Mouse (Mus musculus) neural tube, embryonic 10.5 days (tissue): ENCODE data around the gene Slc25a41.
A peak's percentile ranks its signal among the peaks of the same experiment; 100 is the strongest.
"Not testable (repeated sequence)": the region's sequence is repeated elsewhere in the genome, so short reads cannot be mapped to it uniquely, and the experiment has no call there.

Experiments used
- DNase-seq: peaks from one replicate; pipeline ENCODE4 v3.0.0-alpha.2; 2017; ENCODE audit warnings: low spot score; ENCODE audit errors: extremely low spot score

Slc25a41 gene

GRCm38 (mm10) chr17:57041554-57041953 lies at the start of gene Slc25a41:
Gene Slc25a41 (minus strand): TSS chr17:57041654.
- no peak for DNase-seq

DNA sequence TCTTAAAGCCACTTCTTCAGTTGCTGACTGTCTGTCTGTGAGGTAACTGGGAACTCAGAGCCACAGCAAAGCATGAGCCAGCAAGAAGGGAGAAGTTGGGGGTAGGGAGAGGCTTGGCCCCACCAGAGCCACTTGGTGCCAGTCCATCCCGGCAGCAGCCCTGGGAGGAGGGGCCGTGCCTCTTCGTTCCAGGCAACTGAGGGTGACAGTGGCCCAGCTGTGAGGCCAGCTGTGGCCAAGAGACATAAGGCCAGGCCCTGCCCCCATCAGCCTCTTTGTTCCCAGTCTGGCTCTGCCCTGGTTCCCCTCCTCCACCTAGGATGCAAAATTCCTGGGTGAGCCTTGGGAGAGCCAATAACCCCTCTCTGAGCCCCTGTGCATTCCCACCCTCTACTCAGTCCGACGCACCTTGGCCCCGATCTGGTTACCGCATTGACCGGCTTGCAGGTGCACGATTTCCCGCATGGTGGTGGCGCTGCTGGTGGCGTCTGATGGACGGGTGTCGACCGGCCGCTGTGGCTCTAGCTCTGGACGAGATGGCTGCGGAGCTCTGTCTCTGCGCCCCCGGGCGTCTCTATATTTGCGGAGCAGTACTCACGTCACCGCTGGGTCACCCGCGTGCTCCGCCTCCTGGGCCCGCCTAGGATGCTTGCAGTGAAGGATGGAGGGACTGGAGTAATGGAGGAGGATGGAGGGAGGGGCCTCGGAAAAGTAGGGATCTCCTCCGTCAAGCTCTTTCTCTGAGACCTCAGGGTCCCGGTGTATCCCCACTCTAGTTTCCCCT lies 45.8 kb upstream of the Slc25a41 start, which contains the start of gene Tubb4a:
Gene Tubb4a (minus strand): TSS at position 734 of the 784 bp plus-strand sequence.
- DNase-seq: peak; percentile 45

DNA sequence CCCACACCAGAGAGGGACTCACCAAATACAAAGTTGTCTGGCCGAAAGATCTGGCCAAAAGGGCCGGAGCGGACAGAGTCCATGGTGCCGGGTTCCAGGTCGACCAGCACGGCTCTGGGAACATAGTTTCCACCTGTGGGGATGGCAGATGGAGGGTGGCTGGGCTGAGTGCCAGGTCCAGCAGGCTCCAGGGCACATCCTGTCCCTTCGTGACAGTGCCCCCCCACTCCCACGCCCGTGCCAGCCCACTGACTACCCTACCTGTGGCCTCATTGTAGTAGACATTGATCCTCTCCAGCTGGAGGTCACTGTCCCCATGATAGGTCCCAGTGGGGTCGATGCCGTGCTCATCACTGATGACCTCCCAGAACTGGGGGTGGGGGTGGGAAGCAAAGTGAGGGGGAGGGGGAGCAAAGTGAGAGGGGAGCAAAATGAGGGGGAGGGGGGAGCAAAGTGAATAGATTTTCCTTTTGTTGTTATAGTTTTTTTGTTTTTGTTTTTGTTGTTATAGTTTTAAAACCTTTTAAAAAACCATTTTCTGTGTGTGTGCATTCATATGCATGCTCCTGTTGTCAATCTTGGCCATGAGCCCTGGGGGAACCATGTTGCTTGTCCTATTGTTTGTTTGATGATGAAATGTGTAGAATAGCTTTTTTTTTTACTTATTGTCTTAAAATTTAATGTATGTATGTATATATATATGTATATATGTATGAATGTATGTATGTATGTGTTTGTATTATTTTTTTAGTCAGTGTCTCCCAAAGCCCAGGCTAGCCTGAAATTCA lies 44.7 kb upstream of the Slc25a41 start:
- no peak for DNase-seq

- DNase-seq: no peak
Observed at GRCm38 (mm10) chr17:57082481-57082880, 41.0 kb upstream of the Slc25a41 start.

GRCm38 (mm10) chr17:57081234-57081842 lies 39.9 kb upstream of the Slc25a41 start:
- no peak for DNase-seq

GRCm38 (mm10) chr17:57079919-57080318 lies 38.5 kb upstream of the Slc25a41 start:
- DNase-seq: no peak

- no peak for DNase-seq
Observed at GRCm38 (mm10) chr17:57078336-57078735, 36.9 kb upstream of the Slc25a41 start, which contains the start of gene Dennd1c. Gene Dennd1c (minus strand): TSS chr17:57078514.

GRCm38 (mm10) chr17:57076916-57077315 lies 35.5 kb upstream of the Slc25a41 start:
- DNase-seq: no peak

GRCm38 (mm10) chr17:57070699-57071098 lies 29.2 kb upstream of the Slc25a41 start:
- peak; percentile 63 for DNase-seq

DNA sequence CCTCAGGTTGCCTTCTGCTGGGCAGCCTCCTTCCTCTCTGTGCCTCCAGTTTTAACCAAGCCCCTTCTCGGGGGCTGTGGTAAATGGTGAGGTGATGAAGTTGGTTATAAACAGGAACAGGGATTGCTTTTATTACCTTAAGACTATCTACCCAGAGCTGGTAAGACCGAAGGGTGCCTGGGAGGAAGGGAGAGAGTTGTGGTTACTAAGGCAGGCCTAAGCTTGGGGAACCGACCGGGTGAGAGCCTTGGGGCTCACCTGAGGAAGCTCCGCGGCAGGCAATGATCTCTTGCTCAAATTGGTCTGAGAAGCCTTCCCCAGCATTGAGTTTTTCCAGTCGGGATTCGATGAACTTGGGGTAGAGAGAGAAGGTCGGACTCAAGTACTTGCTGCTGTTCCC lies 28.8 kb upstream of the Slc25a41 start:
- DNase-seq: peak; percentile 17

DNA sequence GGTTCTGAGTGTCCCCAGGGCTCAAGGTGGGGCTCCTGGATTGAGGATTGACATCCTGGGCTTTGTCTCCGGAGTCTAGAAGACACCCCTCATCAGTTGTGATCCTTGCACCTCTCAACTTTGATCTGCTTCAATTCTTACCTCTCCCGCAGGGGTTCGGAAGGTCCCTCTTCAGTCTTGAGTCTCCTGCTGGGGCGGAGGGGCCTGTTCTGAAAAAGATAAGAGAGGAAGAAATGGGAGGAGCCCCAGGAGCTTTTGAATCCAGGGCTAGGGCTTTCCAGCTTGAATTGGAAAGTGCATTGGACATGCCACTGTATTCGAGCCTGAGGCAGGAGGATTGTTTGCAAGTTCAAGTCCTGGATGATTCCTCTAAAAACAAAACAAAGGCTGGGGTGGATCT lies 25.5 kb upstream of the Slc25a41 start:
- DNase-seq: no peak

DNA sequence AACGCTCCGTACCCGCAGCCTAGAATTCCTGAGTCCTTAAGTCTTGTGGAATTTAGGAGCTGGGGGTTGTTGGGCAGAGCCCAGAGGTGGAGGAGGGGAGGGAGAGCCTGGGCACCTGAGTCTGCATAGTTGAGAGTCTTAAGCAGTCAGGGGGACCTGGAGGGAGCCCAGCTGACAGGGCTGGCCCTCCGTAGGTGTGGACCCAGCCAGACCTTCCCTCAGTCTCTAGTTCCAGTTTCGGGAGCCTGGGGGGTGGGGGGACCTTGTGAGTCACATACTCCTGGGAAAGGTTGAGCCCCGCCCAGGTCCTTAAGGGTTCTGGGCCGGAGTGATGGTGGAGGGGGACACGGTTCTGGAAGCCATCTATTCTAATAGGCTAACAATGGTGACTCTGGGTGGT lies 21.6 kb upstream of the Slc25a41 start:
- no peak for DNase-seq

- DNase-seq: no peak
Observed at GRCm38 (mm10) chr17:57062548-57062947, 21.1 kb upstream of the Slc25a41 start.

DNA sequence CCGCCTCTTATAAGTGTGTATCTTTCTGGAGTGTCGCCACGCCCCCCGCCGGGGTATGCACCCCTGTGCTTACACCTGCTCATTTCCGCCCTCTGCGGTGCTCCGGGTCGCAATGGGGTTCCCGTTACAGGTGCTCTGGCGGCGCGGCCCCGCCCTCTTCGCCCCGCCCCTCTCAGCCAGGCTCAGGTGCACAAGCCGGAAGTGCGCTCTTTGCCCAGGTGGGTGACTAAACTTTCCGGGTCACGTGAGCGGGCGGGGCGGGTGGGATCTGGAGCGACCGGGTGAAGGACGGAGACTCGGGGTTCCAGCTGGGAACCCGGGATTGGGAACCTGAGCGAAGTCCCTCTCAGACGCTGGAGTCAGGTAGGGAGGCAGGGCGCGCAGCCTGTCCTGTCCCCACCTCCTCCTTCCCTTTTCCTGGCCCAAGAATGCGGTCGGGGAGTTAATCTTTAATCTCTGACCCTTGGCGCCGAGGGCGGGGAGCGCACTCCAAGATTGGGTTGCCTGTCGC lies 20.6 kb upstream of the Slc25a41 start:
- DNase-seq: peak; percentile 24

GRCm38 (mm10) chr17:57061069-57061468 lies 19.6 kb upstream of the Slc25a41 start:
- peak; percentile 24 for DNase-seq

- peak; percentile 94 for DNase-seq
Observed at GRCm38 (mm10) chr17:57060231-57060801, 18.9 kb upstream of the Slc25a41 start.

GRCm38 (mm10) chr17:57059486-57059977 lies 18.1 kb upstream of the Slc25a41 start, which contains the start of gene Slc25a23:
Gene Slc25a23 (minus strand): TSS chr17:57059863.
- peak; percentile 85 for DNase-seq

DNA sequence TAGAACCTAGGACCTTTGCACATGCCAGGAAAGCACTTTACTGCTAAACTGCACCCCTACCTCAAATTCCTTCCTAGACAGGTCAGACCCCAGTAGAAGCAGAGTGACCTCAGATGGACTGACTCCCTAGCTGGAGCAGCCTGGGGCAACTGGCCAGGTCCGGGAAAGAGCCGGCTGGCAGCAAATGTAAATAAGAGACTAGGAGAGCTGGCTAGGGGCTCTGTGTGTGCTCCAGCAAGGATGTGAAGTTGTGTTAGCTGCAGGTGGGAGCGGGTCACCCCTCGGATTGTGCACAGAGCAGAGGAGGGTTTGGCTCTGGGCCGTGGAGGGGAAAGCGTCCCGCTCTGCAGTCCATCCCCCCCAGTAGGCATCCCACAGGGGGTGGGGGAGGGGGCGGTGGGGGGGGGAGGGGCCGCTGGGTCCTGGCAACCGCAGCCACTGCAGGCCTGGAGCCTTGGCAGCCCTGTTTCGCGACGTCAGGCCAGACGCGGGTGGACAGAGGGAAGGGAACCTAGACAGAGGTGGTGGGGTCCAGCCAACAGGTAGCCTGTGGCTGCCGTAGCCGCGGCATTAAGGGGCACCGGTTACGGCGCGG lies 17.5 kb upstream of the Slc25a41 start, which contains the start of gene Crb3:
Gene Crb3 (plus strand): TSS at position 215 of the 595 bp plus-strand sequence.
- peak; percentile 32 for DNase-seq

DNA sequence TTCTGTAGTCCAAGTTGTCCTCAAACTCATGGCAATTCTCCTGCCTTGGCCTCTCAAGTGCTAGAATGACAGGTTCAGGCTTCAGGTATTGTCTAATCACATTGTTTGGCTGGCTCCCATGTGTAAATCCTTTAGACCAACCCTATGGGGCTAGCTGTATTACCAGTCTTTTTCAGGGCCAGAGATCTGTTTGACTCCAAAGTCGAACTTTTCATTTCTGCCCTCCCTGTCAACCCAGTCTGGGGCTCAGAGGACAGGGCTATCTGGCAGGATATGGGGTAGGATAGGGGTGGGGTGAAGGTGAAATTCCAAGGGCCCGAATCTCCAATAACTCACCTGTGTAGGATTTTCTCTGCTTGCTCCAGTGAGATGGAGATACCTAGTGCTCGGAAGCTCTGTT lies 14.8 kb upstream of the Slc25a41 start:
- no peak for DNase-seq

GRCm38 (mm10) chr17:57051679-57052078 lies 10.2 kb upstream of the Slc25a41 start:
- not testable (repeated sequence) for DNase-seq

DNA sequence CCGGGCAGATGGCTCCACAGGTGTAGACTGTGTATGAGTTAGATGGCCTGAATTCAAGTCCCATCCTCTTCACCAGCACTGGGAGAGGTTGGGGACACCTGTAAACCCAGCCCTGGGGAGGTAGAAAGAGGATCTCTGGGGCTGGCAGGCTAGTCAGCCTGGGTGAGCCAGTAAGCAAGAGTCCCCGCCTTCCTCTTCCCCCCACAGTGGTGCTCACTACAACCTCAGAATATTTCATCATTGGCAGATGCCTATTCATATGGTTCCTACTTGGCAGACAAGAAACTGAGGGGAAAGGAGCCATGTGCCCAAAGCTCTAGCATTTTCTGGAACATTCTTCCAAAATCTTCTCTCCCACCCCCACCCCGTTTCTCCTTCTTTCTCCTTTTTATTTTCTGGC lies 7.4 kb upstream of the Slc25a41 start:
- no peak for DNase-seq
